Mouse (Mus musculus) central nervous system, embryonic 11.5 days (tissue): ENCODE results near the gene Sat1. TPM values are rescaled to one million over a fixed set of nuclear protein-coding genes. Genes with fewer than 3 reads are reported as not detected.

ENCODE experiments used
- polyA plus RNA-seq: library from polyadenylated mRNA; depleted of rRNA; stranded (reverse); fragments of >200 nt; gene quantifications from 2 replicates; pipeline ENCODE4 v1.2.3, GENCODE M21; 2012; rRNA removed

Sat1 gene
- polyA plus RNA-seq = 51.2 and 52.7 TPM in 2 replicates

DNA sequence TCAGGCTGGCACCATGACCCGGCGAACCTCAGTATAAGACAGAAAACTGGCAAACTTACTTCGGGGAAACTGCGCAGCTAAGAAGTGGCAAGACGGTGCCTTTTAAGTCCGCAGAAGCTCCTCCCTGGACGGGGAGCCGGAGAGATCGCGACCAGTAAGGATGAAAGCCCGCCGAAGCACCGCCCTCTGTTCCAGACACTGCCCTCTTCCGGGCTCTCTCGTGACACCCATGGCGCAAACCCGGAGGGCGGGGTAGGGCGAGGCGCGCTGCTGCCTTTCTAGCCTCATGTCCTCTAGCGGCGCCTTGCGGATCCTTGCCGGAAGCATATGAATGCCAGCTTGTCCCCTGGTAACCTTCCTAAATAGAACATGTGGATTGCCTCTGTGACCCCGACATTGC, at the start of gene Sat1:
Gene Sat1 (minus strand): TSS at position 179 of the 400 bp plus-strand sequence.

DNA sequence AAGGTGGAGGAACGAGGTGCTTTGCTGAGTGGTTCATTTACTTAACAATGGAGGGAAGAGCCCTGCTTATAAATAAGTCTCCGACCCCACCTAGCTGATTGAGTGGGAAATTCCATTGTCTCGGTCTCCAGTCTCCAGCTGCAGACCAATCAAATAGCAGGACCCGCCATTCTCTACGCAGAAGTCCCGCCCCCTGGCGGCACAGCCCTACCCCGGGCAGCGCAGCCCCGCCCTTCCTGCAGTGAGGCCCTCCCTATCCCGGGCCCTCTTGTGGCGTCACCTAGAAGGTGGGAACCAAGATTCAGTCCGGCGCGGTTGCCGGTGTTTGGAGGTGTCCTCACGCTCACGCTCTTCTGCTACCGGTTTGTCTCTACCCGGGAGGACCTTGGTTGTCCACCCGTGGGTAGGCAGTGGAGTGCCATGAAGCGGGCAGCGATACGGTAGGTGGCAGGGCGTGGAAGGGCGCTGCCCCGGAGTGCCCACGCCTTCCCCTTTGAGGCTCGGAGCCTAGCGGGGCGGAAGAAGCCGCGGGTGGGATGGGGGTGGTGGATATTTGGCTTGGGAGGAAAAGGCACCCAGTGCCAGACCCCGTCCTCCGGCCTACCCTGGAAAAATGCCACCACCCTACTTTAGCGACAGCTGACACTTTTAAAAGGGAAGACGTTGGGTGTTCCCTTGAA, 46.1 kb upstream of the Sat1 start, which contains the start of gene Acot9:
Gene Acot9 (plus strand): TSS at position 209 of the 680 bp plus-strand sequence.

Other genes with a start within 250 kb of the Sat1 start
- gene Magea8, start 220.6 kb downstream of the Sat1 start, polyA plus RNA-seq = not detected in 2 replicates
- gene Magea5, start 153.3 kb downstream of the Sat1 start, polyA plus RNA-seq = not detected in 2 replicates
- gene Magea1, start 126.7 kb downstream of the Sat1 start, polyA plus RNA-seq = not detected in 2 replicates
- gene Magea2, start 122.8 kb downstream of the Sat1 start, polyA plus RNA-seq = not detected in 2 replicates
- gene Cldn34b2, start 88.0 kb downstream of the Sat1 start, polyA plus RNA-seq = not detected in 2 replicates
- 11.3 and 16.2 TPM in 2 replicates for gene Acot9, start 46.0 kb upstream of the Sat1 start, polyA plus RNA-seq
- 178 and 305 TPM in 2 replicates for gene Prdx4, start 124.3 kb upstream of the Sat1 start, polyA plus RNA-seq